Mouse (Mus musculus) myocyte (in vitro differentiated cells): ENCODE data around the gene Wnt1.

Experiments used
- CEBPB ChIP-seq: IDR thresholded peaks from 2 replicates; pipeline ENCODE4 v1.6.1; 2011; ENCODE audit warnings: mild to moderate bottlenecking, moderate library complexity; ENCODE audit not compliant: poor library complexity, insufficient read depth, severe bottlenecking
- E2F4 ChIP-seq: IDR thresholded peaks from one replicate; pipeline ENCODE4 v1.6.1; 2011; ENCODE audit warnings: mild to moderate bottlenecking, control low read depth, moderate library complexity; ENCODE audit not compliant: insufficient read depth
- MAX ChIP-seq: IDR thresholded peaks from one replicate; pipeline ENCODE4 v1.6.1; 2011; ENCODE audit warnings: low read depth, mild to moderate bottlenecking, control low read depth
- MYOD1 ChIP-seq, 3 experiments: IDR thresholded peaks; one replicate each; pipeline ENCODE4 v1.6.1; 2011; ENCODE audit warnings: control low read depth in 2 of 3, low read depth in 2 of 3, mild to moderate bottlenecking in 2 of 3, moderate library complexity in 1 of 3; ENCODE audit not compliant: insufficient read length in 2 of 3, control insufficient read depth in 1 of 3
- MYOG ChIP-seq, 3 experiments: IDR thresholded peaks; one replicate each; pipeline ENCODE4 v1.6.1; 2011; ENCODE audit warnings: control low read depth in 2 of 3, low read depth in 2 of 3, mild to moderate bottlenecking in 2 of 3; ENCODE audit not compliant: insufficient read length in 2 of 3, control insufficient read depth in 1 of 3, insufficient read depth in 1 of 3
- POLR2A ChIP-seq: IDR thresholded peaks from one replicate; pipeline ENCODE4 v1.6.1; 2011; ENCODE audit warnings: low read depth, mild to moderate bottlenecking, control low read depth, moderate library complexity; ENCODE audit not compliant: insufficient read length
- SRF ChIP-seq: IDR thresholded peaks from one replicate; pipeline ENCODE4 v1.6.1; 2011; ENCODE audit warnings: low read depth; ENCODE audit not compliant: control insufficient read depth, insufficient read length
- TCF12 ChIP-seq: IDR thresholded peaks from one replicate; pipeline ENCODE4 v1.6.1; 2011; ENCODE audit warnings: mild to moderate bottlenecking, control low read depth; ENCODE audit not compliant: poor library complexity, insufficient read depth, severe bottlenecking
- USF1 ChIP-seq: IDR thresholded peaks from one replicate; pipeline ENCODE4 v1.6.1; 2011; ENCODE audit warnings: low read depth, mild to moderate bottlenecking, control low read depth, moderate library complexity

- TF ChIP-seq SRF (no peak), MYOD1 (IDR thresholded peaks at IDR 0.05; ENCODE audit: control insufficient read depth in 1 of 3, insufficient read length in 2 of 3, low read depth in 2 of 3) (peak in 2 of 3 experiments; percentile 40 to 72), E2F4 (no peak), MAX (no peak), POLR2A (no peak), MYOG (IDR thresholded peaks at IDR 0.05; ENCODE audit: control insufficient read depth in 1 of 3, insufficient read depth in 1 of 3, insufficient read length in 2 of 3, low read depth in 2 of 3) (no peak), CEBPB (no peak), USF1 (no peak), TCF12 (no peak)
Observed at GRCm38 (mm10) chr15:98793141-98793698, 3.6 kb downstream of the Wnt1 start.
